Mouse (Mus musculus) ES-E14 (cell line): ENCODE results near the gene Cmip. TPM values are rescaled to one million over a fixed set of nuclear protein-coding genes. Genes with fewer than 3 reads are reported as not detected.
A peak's percentile ranks its signal among the peaks of the same experiment; 100 is the strongest.

ENCODE experiments used
- DNase-seq: peaks from one replicate; pipeline ENCODE4 v3.0.0-alpha.2; 2013; ENCODE audit warnings: low read depth, low spot score
- H3K27ac ChIP-seq: 2 replicates; pipeline ENCODE4 v1.5.1; 2012; ENCODE audit warnings: low read depth, mild to moderate bottlenecking, low read length, moderate library complexity, mixed read lengths; ENCODE audit not compliant: poor library complexity, insufficient read depth, severe bottlenecking
- H3K36me3 ChIP-seq: 2 replicates; pipeline ENCODE4 v1.6.1; 2012; ENCODE audit warnings: mild to moderate bottlenecking, low read length, moderate library complexity, mixed read lengths; ENCODE audit not compliant: control insufficient read depth, poor library complexity, insufficient read depth, severe bottlenecking
- H3K4me1 ChIP-seq, 2 experiments: fragments of 150-350 bp in 1 of 2; sonication (generic) in 1 of 2; 2 replicates each; pipeline ENCODE4 v1.6.1; 2012; ENCODE audit warnings: low read length in 2 of 2, mild to moderate bottlenecking in 1 of 2, mixed read lengths in 1 of 2; ENCODE audit not compliant: control insufficient read depth in 2 of 2, insufficient read depth in 2 of 2, poor library complexity in 1 of 2
- H3K4me3 ChIP-seq, 2 experiments: fragments of 150-350 bp in 1 of 2; sonication (generic) in 1 of 2; 2 replicates each; pipeline ENCODE4 v1.5.1; 2012; ENCODE audit warnings: low read length in 2 of 2, low read depth in 1 of 2, mild to moderate bottlenecking in 1 of 2, mixed read lengths in 1 of 2; ENCODE audit not compliant: insufficient read depth in 1 of 2, poor library complexity in 1 of 2, severe bottlenecking in 1 of 2
- H3K9ac ChIP-seq: 2 replicates; pipeline ENCODE4 v1.6.1; 2012; ENCODE audit warnings: low read depth, mild to moderate bottlenecking, low read length, mixed read lengths; ENCODE audit not compliant: poor library complexity, insufficient read depth, severe bottlenecking
- H3K9me3 ChIP-seq: fragments of 150-350 bp; sonication (generic); 2 replicates; pipeline ENCODE4 v1.6.1; 2012; ENCODE audit warnings: low read depth, mild to moderate bottlenecking, low read length; ENCODE audit not compliant: control insufficient read depth, insufficient read depth
- CHD2 ChIP-seq: IDR thresholded peaks from 2 replicates; pipeline ENCODE4 v1.6.1; 2014; ENCODE audit warnings: mild to moderate bottlenecking, low read depth, low read length, inconsistent platforms
- HCFC1 ChIP-seq: IDR thresholded peaks from 2 replicates; pipeline ENCODE4 v1.6.1; 2012; ENCODE audit warnings: low read length, inconsistent platforms, borderline replicate concordance; ENCODE audit not compliant: insufficient read depth
- MAFK ChIP-seq: IDR thresholded peaks from 2 replicates; pipeline ENCODE4 v1.6.1; 2014; ENCODE audit warnings: mild to moderate bottlenecking, low read depth, low read length, inconsistent platforms; ENCODE audit not compliant: insufficient read depth
- ZC3H11A ChIP-seq: IDR thresholded peaks from 2 replicates; pipeline ENCODE4 v1.6.1; 2012; ENCODE audit warnings: low read depth, mild to moderate bottlenecking, inconsistent platforms, low read length, borderline replicate concordance
- ZNF384 ChIP-seq: IDR thresholded peaks from 2 replicates; pipeline ENCODE4 v1.6.1; 2012; ENCODE audit warnings: low read depth, low read length, inconsistent platforms
- in situ Hi-C, 2 experiments: fragments of 600-800 bp; cut with MboI; formaldehyde crosslinking; loops; one replicate each; pipeline ENCODE4 v1.15.1; 2025; ENCODE audit warnings: low sequenced_read_pairs in 2 of 2, inconsistent platforms in 1 of 2; ENCODE audit not compliant: unreplicated experiment in 2 of 2
- total RNA-seq: library from RNA; depleted of rRNA; stranded (reverse); fragments of 300-350 nt; gene quantifications from 2 replicates; pipeline ENCODE4 v1.2.3, GENCODE M21; 2012; rRNA removed

Cmip gene
- 24.5 and 26.3 TPM in 2 replicates for total RNA-seq

- Histone ChIP-seq H3K36me3 (peaks cover 2% of the 10 kb centered on the region; the same call in 1 of the 2 replicates), H3K4me1 (peaks cover 2 to 32% of the 10 kb centered on the region in 2 experiments; a peak in 3 of 4 replicates), H3K27ac (peak within 1 kb of the TSS; percentile 67), H3K9ac (peak within 1 kb of the TSS; percentile 89), H3K4me3 (peak within 1 kb of the TSS; percentile 92 to 96), H3K9me3 (no peaks in the 10 kb centered on the region)
- in situ Hi-C loops = no loop called here
- TF ChIP-seq HCFC1 (no peak), ZC3H11A (no peak), CHD2 (no peak), ZNF384 (no peak), MAFK (no peak)
- no peak for DNase-seq
These were observed at the start of gene Cmip for GRCm38 (mm10) chr8:117257029-117257820. Cmip (plus strand) TSS chr8:117257064.

GRCm38 (mm10) chr8:117209150-117209549 lies 47.7 kb upstream of the Cmip start:
- no peak for DNase-seq
- Histone ChIP-seq H3K36me3 (0 out of 2 replicates have a peak, but pooled peaks cover 4% of the 10 kb centered on the region), H3K4me1 (no peaks in the 10 kb centered on the region), H3K27ac (no peak overlapping the region), H3K4me3 (no peak overlapping the region), H3K9me3 (no peaks in the 10 kb centered on the region), H3K9ac (no peak overlapping the region)
- in situ Hi-C loops = loop anchor here in 1 of 2 experiments (25.0 kb wide), 1 partner anchor 253 kb away; no protein-coding TSS in a partner anchor
- TF ChIP-seq ZNF384 (no peak), HCFC1 (no peak)

- in situ Hi-C loops = loop anchor here in 1 of 2 experiments (25.0 kb wide), 1 partner anchor 250 kb away; no protein-coding TSS in a partner anchor
- TF ChIP-seq CHD2 (no peak), MAFK (no peak), ZNF384 (no peak), ZC3H11A (no peak), HCFC1 (no peak)
- DNase-seq = no peak
These were observed 44.8 kb upstream of the Cmip start for GRCm38 (mm10) chr8:117212100-117212499.

GRCm38 (mm10) chr8:117217724-117218123 lies 39.1 kb upstream of the Cmip start:
- TF ChIP-seq ZNF384 (no peak), CHD2 (no peak)
- Histone ChIP-seq H3K9me3 (no peaks in the 10 kb centered on the region), H3K9ac (no peak overlapping the region), H3K4me3 (no peak overlapping the region), H3K36me3 (no peaks in the 10 kb centered on the region), H3K4me1 (peaks cover 0 to 2% of the 10 kb centered on the region in 2 experiments; a peak in 1 of 4 replicates), H3K27ac (no peak overlapping the region)
- in situ Hi-C loops = loop anchor here in 1 of 2 experiments (25.0 kb wide), 1 partner anchor 245 kb away; no protein-coding TSS in a partner anchor
- DNase-seq = no peak

More at GRCm38 (mm10) chr8:117212100-117212499, 44.8 kb upstream of the Cmip start:
- no peak overlapping the region for H3K9ac ChIP-seq
- H3K27ac ChIP-seq = no peak overlapping the region
- H3K4me1 ChIP-seq = no peaks in the 10 kb centered on the region
- H3K9me3 ChIP-seq = no peaks in the 10 kb centered on the region
- H3K4me3 ChIP-seq = no peak overlapping the region
- 0 out of 2 replicates have a peak, but pooled peaks cover 4% of the 10 kb centered on the region for H3K36me3 ChIP-seq
